ENCODE assay signal across 21 mouse cellular contexts in genomic region chr17:56024931-56025330, GRCm38 (mm10). TPM values are rescaled to one million over a fixed set of nuclear protein-coding genes. Genes with fewer than 3 reads are reported as not detected.
DNase-seq lines count a peak whose midpoint lies in the region; TF ChIP-seq lines count a peak whose summit lies in the region.
"Had no signal": no experiment of that assay in that cellular context is flagged by ENCODE, and none has a peak within 500 bp of the region (broad histone marks: within the 10 kb centered on the region; RNA-seq: fewer than 3 reads in every experiment).

No protein-coding gene starts in this region.

- peaks cover 7% of the 10 kb centered on the region for H3K79me2 ChIP-seq in heart, adult 2 months (replicated peaks; ENCODE audit: control insufficient read depth, insufficient read depth, low read length)

- intact Hi-C loops in heart, adult 2 months (cut with DNase I), result no loop called here

- H3K4me1 ChIP-seq in heart, adult 2 months (ENCODE audit: control insufficient read depth, insufficient read depth, low read length), result peaks cover 61% of the 10 kb centered on the region

- no peaks in the 10 kb centered on the region for H3K36me3 ChIP-seq in heart, adult 2 months (ENCODE audit: control insufficient read depth, insufficient read depth, low read length)

- no peak for TF ChIP-seq POLR2A in heart, adult 2 months (IDR thresholded peaks at IDR 0.05; ENCODE audit: insufficient read depth, low read depth, low read length)

- TF ChIP-seq CTCF in heart, adult 2 months (IDR thresholded peaks at IDR 0.05), result no peak

- TF ChIP-seq EP300 in heart, adult 2 months (IDR thresholded peaks at IDR 0.05; ENCODE audit: insufficient read depth, low read depth, low read length), result no peak

- no peaks in the 10 kb centered on the region for H3K27me3 ChIP-seq in heart, adult 2 months (ENCODE audit: control insufficient read depth, insufficient read depth, low read length)
- H3K27me3 ChIP-seq: forebrain, embryonic 15.5 days; limb, embryonic 12.5 days; liver, embryonic 12.5 days had no signal

- H3K27ac ChIP-seq in heart, adult 2 months, result peak overlapping the region; percentile 1; the same call in 1 of the 2 replicates
- H3K27ac ChIP-seq: forebrain, embryonic 15.5 days; hindbrain, postnatal 0 days had no signal

- WGBS in heart, adult 2 months, result 39% methylated on average over 5 of the region's 5 CpGs

- peak; percentile 39 for DNase-seq in cerebellum, adult 11-12 months
- DNase-seq in cerebellum, postnatal 25 days, result no peak
- DNase-seq in heart, adult 2 months, result no peak
- no peak for DNase-seq in heart, adult 18-20 months
- peak; percentile 5 for DNase-seq in kidney, postnatal 10 days
- no peak for DNase-seq in kidney, adult 18-20 months
- peak; percentile 9 for DNase-seq in thymus, postnatal 4 days
- DNase-seq in thymus, postnatal 36 days, result no peak
- DNase-seq: adrenal gland, postnatal 10 days; cerebellum, postnatal 14 days; gastrocnemius, postnatal 14 days; kidney, postnatal 36 days; lung, adult 18-20 months; lung, postnatal 10 days; midbrain, embryonic 14.5 days; thymus, adult 2 months had no signal

- no peak overlapping the region for H3K4me3 ChIP-seq in heart, adult 2 months
- H3K4me3 ChIP-seq: forebrain, embryonic 15.5 days; limb, embryonic 12.5 days; liver, embryonic 12.5 days had no signal

- H3K9ac ChIP-seq in heart, adult 2 months (ENCODE audit: low read depth, low read length), result no peak overlapping the region
- H3K9ac ChIP-seq: forebrain, embryonic 15.5 days; limb, embryonic 12.5 days; liver, embryonic 12.5 days had no signal

RNA-seq across cellular contexts. Expression of gene Sh3gl1, which starts 11.5 kb away (rescaled TPM):
- total RNA-seq in heart, adult 2 months (2021), result 10 to 100 TPM; 13.6 to 14.3 TPM
- polyA plus RNA-seq in heart, adult 2 months (2012; rRNA removed), result 26.4 and 27.4 TPM in 2 replicates
- total RNA-seq in heart, adult 18-20 months (2021), result 10 to 100 TPM; 11.7 to 13.7 TPM

RNA-seq across cellular contexts. Expression of gene Chaf1a, which starts 15.3 kb away (rescaled TPM):
- total RNA-seq in heart, adult 2 months (2021), result 1 to 10 TPM in 1 of 2 experiments, under 1 TPM in 1; 0.99 to 1.3 TPM
- polyA plus RNA-seq in heart, adult 2 months (2012; rRNA removed), result 0.45 and 0.67 TPM in 2 replicates
- total RNA-seq in heart, adult 18-20 months (2021), result 1 to 10 TPM; 1.1 to 1.3 TPM

RNA-seq across cellular contexts. Expression of gene Mpnd, which starts 19.4 kb away (rescaled TPM):
- 10 to 100 TPM; 63.1 to 78.9 TPM for total RNA-seq in heart, adult 2 months (2021)
- 68.0 and 75.8 TPM in 2 replicates for polyA plus RNA-seq in heart, adult 2 months (2012; rRNA removed)
- 10 to 100 TPM; 59.7 to 60.5 TPM for total RNA-seq in heart, adult 18-20 months (2021)

RNA-seq across cellular contexts. Expression of gene Stap2, which starts 19.5 kb away (rescaled TPM):
- total RNA-seq in heart, adult 2 months (2021), result 10 to 100 TPM; 12.2 to 14.8 TPM
- 28.6 and 30.6 TPM in 2 replicates for polyA plus RNA-seq in heart, adult 2 months (2012; rRNA removed)
- total RNA-seq in heart, adult 18-20 months (2021), result 10 to 100 TPM; 12.3 to 12.9 TPM
- total RNA-seq: megakaryocyte-erythroid progenitor cell, adult 5-6 weeks had no signal

RNA-seq across cellular contexts. Expression of gene Fsd1, which starts 38.6 kb away (rescaled TPM):
- total RNA-seq in heart, adult 2 months (2021), result under 1 TPM; 0.50 to 0.61 TPM
- polyA plus RNA-seq in heart, adult 2 months (2012; rRNA removed), result 0.35 and 0.76 TPM in 2 replicates
- total RNA-seq in heart, adult 18-20 months (2021), result not detected
- total RNA-seq: megakaryocyte-erythroid progenitor cell, adult 5-6 weeks had no signal

Comparison
In these comparisons a context has a peak if more than half of its experiments do, and no peak if none do; other contexts are left out.
1. DNase-seq: peak in cerebellum, adult 11-12 months (single experiment), kidney, postnatal 10 days (single experiment) and thymus, postnatal 4 days (single experiment); none in cerebellum, postnatal 25 days (0 of 2), heart, adult 2 months (0 of 2), heart, adult 18-20 months (0 of 2), kidney, adult 18-20 months (single experiment) and thymus, postnatal 36 days (0 of 2).